Mouse (Mus musculus): ENCODE measurements around the gene Scgb2a2. TPM values are rescaled to one million over a fixed set of nuclear protein-coding genes. Genes with fewer than 3 reads are reported as not detected.

The Scgb2a2 gene
- not detected for polyA plus RNA-seq (2014; fragmentation: Illumina TruSeq; extraction: RNeasy Lipid Tissue Mini Kit (QIAGEN cat#74804); ENCODE audit: low read depth, low replicate concordance)

GRCm38 (mm10) chr19:9847262-9847661, at the start of gene Scgb2a2:
TSS of gene Scgb2a2 (plus strand) at chr19:9847562.

GRCm38 (mm10) chr19:9899072-9899779, 51.9 kb downstream of the Scgb2a2 start, which contains the start of gene Incenp:
TSS of gene Incenp (minus strand) at chr19:9899551.

Other genes starting within 250 kb of the Scgb2a2 start
- gene Incenp, start 52.0 kb downstream of the Scgb2a2 start, polyA plus RNA-seq (2014; fragmentation: Illumina TruSeq; extraction: RNeasy Lipid Tissue Mini Kit (QIAGEN cat#74804); ENCODE audit: low read depth, low replicate concordance) = 18.8 TPM
- gene Fth1, start 133.0 kb downstream of the Scgb2a2 start, polyA plus RNA-seq (2014; fragmentation: Illumina TruSeq; extraction: RNeasy Lipid Tissue Mini Kit (QIAGEN cat#74804); ENCODE audit: low read depth, low replicate concordance) = 276 TPM
- 87.4 TPM for gene Best1, start 154.1 kb downstream of the Scgb2a2 start, polyA plus RNA-seq (2014; fragmentation: Illumina TruSeq; extraction: RNeasy Lipid Tissue Mini Kit (QIAGEN cat#74804); ENCODE audit: low read depth, low replicate concordance)
- 65.0 TPM for gene Rab3il1, start 154.1 kb downstream of the Scgb2a2 start, polyA plus RNA-seq (2014; fragmentation: Illumina TruSeq; extraction: RNeasy Lipid Tissue Mini Kit (QIAGEN cat#74804); ENCODE audit: low read depth, low replicate concordance)
- gene Fads3, start 194.0 kb downstream of the Scgb2a2 start, polyA plus RNA-seq (2014; fragmentation: Illumina TruSeq; extraction: RNeasy Lipid Tissue Mini Kit (QIAGEN cat#74804); ENCODE audit: low read depth, low replicate concordance) = 0.48 TPM

Data from testis, adult 10 weeks (tissue).